Mouse (Mus musculus) cerebellum, adult 2 months (tissue): ENCODE data around the gene Olfr309.

ENCODE experiments used
- CTCF ChIP-seq: fragments of 200-500 bp; IDR thresholded peaks from 2 replicates; pipeline ENCODE4 v1.5.1; 2011; ENCODE audit warnings: low read depth, mild to moderate bottlenecking, control low read depth, low read length, moderate library complexity, borderline replicate concordance; ENCODE audit not compliant: insufficient read depth
- POLR2A ChIP-seq: fragments of 200-500 bp; IDR thresholded peaks from 2 replicates; pipeline ENCODE4 v1.6.1; 2011; ENCODE audit warnings: low read length, control low read depth, borderline replicate concordance; ENCODE audit not compliant: insufficient read depth

DNA sequence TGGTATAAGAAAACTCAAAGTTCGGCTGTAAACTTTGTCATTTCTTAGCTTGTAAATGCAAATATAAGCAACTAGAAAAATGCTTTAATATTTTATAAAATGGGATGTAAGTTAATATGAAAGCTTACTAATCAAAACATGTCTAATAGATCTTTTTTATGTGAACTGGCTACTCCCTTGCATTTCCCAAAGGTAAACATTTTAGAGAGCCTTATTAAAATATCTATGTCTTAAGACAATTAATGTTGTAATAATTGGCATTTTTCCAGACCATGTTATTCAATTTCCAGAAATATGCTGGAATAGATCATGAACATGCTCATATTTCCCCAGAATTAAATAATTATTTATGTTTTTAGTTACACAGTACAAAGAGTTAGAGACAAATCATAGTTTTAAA is 24.0 kb upstream of the Olfr309 start, which contains the start of gene Olfr307:
- TF ChIP-seq CTCF (no peak), POLR2A (no peak)
